Mouse (Mus musculus) ES-Bruce4 (cell line): ENCODE data around the gene Pard3. TPM values are rescaled to one million over a fixed set of nuclear protein-coding genes. Genes with fewer than 3 reads are reported as not detected.
A peak's percentile ranks its signal among the peaks of the same experiment; 100 is the strongest.

Source experiments
- H3K27ac ChIP-seq: 2 replicates; pipeline ENCODE4 v1.5.1; 2012; ENCODE audit warnings: low read length, inconsistent platforms; ENCODE audit not compliant: insufficient read depth
- H3K27me3 ChIP-seq: 2 replicates; pipeline ENCODE4 v1.6.1; 2012; ENCODE audit warnings: mild to moderate bottlenecking, low read length, inconsistent platforms; ENCODE audit not compliant: control insufficient read depth, poor library complexity, insufficient read depth, severe bottlenecking
- H3K36me3 ChIP-seq: 2 replicates; pipeline ENCODE4 v1.6.1; 2012; ENCODE audit warnings: inconsistent platforms, mild to moderate bottlenecking, low read length, moderate library complexity; ENCODE audit not compliant: control insufficient read depth, poor library complexity, insufficient read depth, severe bottlenecking
- H3K4me1 ChIP-seq: one replicate; pipeline ENCODE4 v1.8.1; 2011; ENCODE audit warnings: low read length; ENCODE audit not compliant: control insufficient read depth, insufficient read depth
- H3K4me3 ChIP-seq: 2 replicates; pipeline ENCODE4 v1.5.1; 2011; ENCODE audit warnings: low read depth, mild to moderate bottlenecking, low read length
- H3K9ac ChIP-seq: 2 replicates; pipeline ENCODE4 v1.6.1; 2012; ENCODE audit warnings: low read depth, mild to moderate bottlenecking, inconsistent platforms; ENCODE audit not compliant: poor library complexity, severe bottlenecking
- H3K9me3 ChIP-seq: replicated peaks from 2 replicates; pipeline ENCODE4 v1.6.1; 2012; ENCODE audit warnings: mild to moderate bottlenecking, low read length, inconsistent platforms; ENCODE audit not compliant: control insufficient read depth, poor library complexity, insufficient read depth, severe bottlenecking
- CTCF ChIP-seq: IDR thresholded peaks from one replicate; pipeline ENCODE4 v1.8.1; 2011; ENCODE audit warnings: low read depth, low read length
- EP300 ChIP-seq: IDR thresholded peaks from 2 replicates; pipeline ENCODE4 v1.6.1; 2011; ENCODE audit warnings: low read depth, low read length; ENCODE audit not compliant: insufficient read depth
- POLR2A ChIP-seq: IDR thresholded peaks from one replicate; pipeline ENCODE4 v1.8.1; 2011; ENCODE audit warnings: low read length; ENCODE audit not compliant: insufficient read depth
- polyA plus RNA-seq: library from polyadenylated mRNA; stranded (reverse); fragments of >200 nt; gene quantifications from 2 replicates; pipeline ENCODE4 v1.2.4, GENCODE M21; 2011; ENCODE audit warnings: low read depth; ENCODE audit not compliant: missing spikeins, insufficient read depth, insufficient read length

Gene Pard3
- polyA plus RNA-seq, 1 experiment = 38.0 TPM

- H3K4me1 ChIP-seq = peaks cover 2% of the 10 kb centered on the region
- no peak overlapping the region for H3K9ac ChIP-seq
- H3K36me3 ChIP-seq = no peaks in the 10 kb centered on the region
- H3K9me3 ChIP-seq = no peaks in the 10 kb centered on the region
- no peak for TF ChIP-seq POLR2A
- TF ChIP-seq CTCF = no peak
- no peak for TF ChIP-seq EP300
- H3K4me3 ChIP-seq = no peak overlapping the region
- H3K27me3 ChIP-seq = no peaks in the 10 kb centered on the region
- peak overlapping the region; percentile 39; the same call in 1 of the 2 replicates for H3K27ac ChIP-seq
Observed at GRCm38 (mm10) chr8:127440161-127440833, 376.6 kb downstream of the Pard3 start.

GRCm38 (mm10) chr8:127440834-127441485, 377.3 kb downstream of the Pard3 start:
- no peaks in the 10 kb centered on the region for H3K36me3 ChIP-seq
- H3K4me1 ChIP-seq = no peaks in the 10 kb centered on the region
- H3K27ac ChIP-seq = no peak overlapping the region
- H3K9me3 ChIP-seq = no peaks in the 10 kb centered on the region
- no peaks in the 10 kb centered on the region for H3K27me3 ChIP-seq
- TF ChIP-seq CTCF (no peak), EP300 (no peak), POLR2A (no peak)
- H3K4me3 ChIP-seq = no peak overlapping the region
- no peak overlapping the region for H3K9ac ChIP-seq

- Histone ChIP-seq H3K4me1 (no peaks in the 10 kb centered on the region), H3K27ac (no peak overlapping the region), H3K36me3 (no peaks in the 10 kb centered on the region), H3K4me3 (no peak overlapping the region), H3K9ac (no peak overlapping the region), H3K27me3 (no peaks in the 10 kb centered on the region), H3K9me3 (no peaks in the 10 kb centered on the region)
- no peak for TF ChIP-seq POLR2A
Observed at GRCm38 (mm10) chr8:127447401-127447800, 383.7 kb downstream of the Pard3 start.

GRCm38 (mm10) chr8:127449066-127449840, 385.6 kb downstream of the Pard3 start:
- TF ChIP-seq EP300 (no peak), POLR2A (no peak), CTCF (no peak)
- no peak overlapping the region for H3K4me3 ChIP-seq
- no peaks in the 10 kb centered on the region for H3K27me3 ChIP-seq
- no peaks in the 10 kb centered on the region for H3K9me3 ChIP-seq
- no peaks in the 10 kb centered on the region for H3K36me3 ChIP-seq
- H3K9ac ChIP-seq = no peak overlapping the region
- H3K4me1 ChIP-seq = no peaks in the 10 kb centered on the region
- no peak overlapping the region for H3K27ac ChIP-seq

DNA sequence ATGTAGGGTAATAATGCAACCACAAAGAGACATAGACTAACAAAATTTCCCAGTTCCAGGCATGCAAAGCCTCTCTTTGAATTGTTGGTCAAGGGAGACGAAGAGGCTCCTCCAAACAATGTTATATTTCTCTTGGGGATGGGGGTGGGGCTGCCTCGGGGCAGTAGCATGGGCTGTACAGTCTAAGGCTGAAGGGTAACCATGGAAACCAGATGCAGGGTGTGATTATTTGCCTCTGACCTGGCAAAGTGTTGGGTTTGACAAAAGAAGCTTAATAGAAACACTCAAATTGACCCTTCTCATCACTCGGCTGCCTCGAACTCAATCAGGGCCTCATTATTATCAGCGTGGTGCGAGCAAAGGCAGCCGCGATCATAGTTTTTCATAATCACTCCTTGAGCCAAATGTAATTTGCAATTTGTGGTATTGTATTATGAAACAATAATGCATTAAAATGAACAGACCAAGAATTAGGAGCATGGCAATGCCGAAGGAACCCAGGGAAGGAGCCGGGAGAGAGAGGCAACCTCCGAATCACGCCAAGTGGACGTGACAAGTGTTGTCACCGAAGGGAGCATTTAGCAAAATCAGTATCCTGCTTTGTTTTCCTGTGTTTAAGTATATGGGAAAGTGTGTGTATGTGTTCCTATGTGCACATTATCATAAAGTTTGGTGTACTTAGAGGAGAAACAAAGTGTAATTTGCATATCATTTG, 387.4 kb downstream of the Pard3 start:
- H3K9ac ChIP-seq = no peak overlapping the region
- no peak overlapping the region for H3K4me3 ChIP-seq
- H3K27me3 ChIP-seq = no peaks in the 10 kb centered on the region
- no peaks in the 10 kb centered on the region for H3K36me3 ChIP-seq
- H3K4me1 ChIP-seq = no peaks in the 10 kb centered on the region
- TF ChIP-seq POLR2A (no peak), CTCF (no peak), EP300 (no peak)
- no peaks in the 10 kb centered on the region for H3K9me3 ChIP-seq
- H3K27ac ChIP-seq = no peak overlapping the region
